8 mouse cellular contexts compared by ENCODE assay signal in genomic region chr4:62674031-62674995, GRCm38 (mm10).
A peak's percentile ranks its signal among the peaks of the same experiment; 100 is the strongest.
DNase-seq lines count a peak whose midpoint lies in the region; ATAC-seq and TF ChIP-seq lines count a peak whose summit lies in the region.

No protein-coding gene starts in this region.

- H3K9ac ChIP-seq in lung, embryonic 14.5 days = peak overlapping the region; percentile 62
- peak overlapping the region; percentile 68 for H3K9ac ChIP-seq in lung, embryonic 16.5 days (ENCODE audit: low read length)

- DNase-seq in lung, embryonic 14.5 days = peak; percentile 74
- no peak for DNase-seq in lung, postnatal 25 days (ENCODE audit: low spot score)
- DNase-seq in embryo, embryonic 11 days = peak; percentile 74
- DNase-seq in heart, postnatal 4 days = peak; percentile 56
- DNase-seq in left cerebral cortex, adult 9 months (ENCODE audit: low spot score in 2 of 2) = no peak
- no peak for DNase-seq in layer of hippocampus, postnatal 25 days (ENCODE audit: extremely low spot score in 1 of 2, low spot score in 1 of 2)

- no peak for TF ChIP-seq CTCF in lung, embryonic 14.5 days (IDR thresholded peaks at IDR 0.05; ENCODE audit: low read depth)
- TF ChIP-seq CTCF in small intestine, adult 2 months (IDR thresholded peaks at IDR 0.05; ENCODE audit: extremely low read depth, insufficient read length, insufficient replicate concordance, low read depth, low read length) = no peak

- peak overlapping the region; percentile 69 for H3K4me2 ChIP-seq in lung, embryonic 14.5 days
- peak overlapping the region; percentile 61 for H3K4me2 ChIP-seq in lung, embryonic 16.5 days (ENCODE audit: low read depth, low read length)

- peaks cover 15% of the 10 kb centered on the region for H3K4me1 ChIP-seq in lung, embryonic 14.5 days (ENCODE audit: insufficient read depth)
- peaks cover 31% of the 10 kb centered on the region for H3K4me1 ChIP-seq in lung, embryonic 16.5 days (replicated peaks; ENCODE audit: control insufficient read depth, insufficient read depth, low read length)
- peaks cover 22% of the 10 kb centered on the region for H3K4me1 ChIP-seq in small intestine, adult 2 months (ENCODE audit: control insufficient read depth, insufficient read depth, insufficient read length, low read length)

- H3K4me3 ChIP-seq in lung, embryonic 14.5 days (ENCODE audit: low read depth, low read length) = peak overlapping the region; percentile 52
- H3K4me3 ChIP-seq in lung, embryonic 16.5 days (ENCODE audit: low read length) = peak overlapping the region; percentile 55
- peak overlapping the region; percentile 58 for H3K4me3 ChIP-seq in small intestine, adult 2 months (ENCODE audit: low read depth, low read length)

- H3K27me3 ChIP-seq in lung, embryonic 14.5 days (ENCODE audit: insufficient read depth, low read length) = no peaks in the 10 kb centered on the region
- no peaks in the 10 kb centered on the region for H3K27me3 ChIP-seq in lung, embryonic 16.5 days (ENCODE audit: control insufficient read depth, insufficient read depth, low read depth, low read length)
- H3K27me3 ChIP-seq in small intestine, adult 2 months (ENCODE audit: control insufficient read depth, insufficient read depth, low read length) = no peaks in the 10 kb centered on the region

- H3K27ac ChIP-seq in lung, embryonic 14.5 days (ENCODE audit: low read depth) = peak overlapping the region; percentile 65
- peak overlapping the region; percentile 40 for H3K27ac ChIP-seq in lung, embryonic 16.5 days (ENCODE audit: low read length)
- peak overlapping the region; percentile 45; the same call in 1 of the 2 replicates for H3K27ac ChIP-seq in small intestine, adult 2 months (ENCODE audit: insufficient read depth, low read depth, low read length)

- TF ChIP-seq POLR2A in small intestine, adult 2 months (IDR thresholded peaks at IDR 0.05; ENCODE audit: low read depth, low read length) = no peak

- no peaks in the 10 kb centered on the region for H3K9me3 ChIP-seq in lung, embryonic 14.5 days (ENCODE audit: low read depth, low read length)
- no peaks in the 10 kb centered on the region for H3K9me3 ChIP-seq in lung, embryonic 16.5 days (ENCODE audit: control insufficient read depth, low read length)

- 4% methylated on average over 30 of the region's 30 CpGs for WGBS in lung, embryonic 14.5 days
- 6% methylated on average over 29 of the region's 30 CpGs for WGBS in lung, embryonic 16.5 days
- WGBS in small intestine, adult 2 months = 17% methylated on average over 30 of the region's 30 CpGs

- 0 out of 2 replicates have a peak, but pooled peaks cover 9% of the 10 kb centered on the region for H3K36me3 ChIP-seq in lung, embryonic 14.5 days (ENCODE audit: insufficient read depth)
- H3K36me3 ChIP-seq in lung, embryonic 16.5 days (ENCODE audit: control insufficient read depth, insufficient read depth, low read length) = no peaks in the 10 kb centered on the region
- peaks cover 16% of the 10 kb centered on the region for H3K36me3 ChIP-seq in small intestine, adult 2 months (ENCODE audit: control insufficient read depth, insufficient read depth, low read length)

- ATAC-seq in lung, embryonic 14.5 days (ENCODE audit: insufficient read depth) = peak; percentile 40; the same call in 1 of the 2 replicates
- ATAC-seq in lung, embryonic 16.5 days (ENCODE audit: low read depth) = peak; percentile 71

Comparison
In these comparisons a context has a peak if more than half of its experiments do, and no peak if none do; other contexts are left out.
1. DNase-seq: peak in lung, embryonic 14.5 days (single experiment), embryo, embryonic 11 days (single experiment) and heart, postnatal 4 days (single experiment); none in lung, postnatal 25 days (single experiment), left cerebral cortex, adult 9 months (0 of 2) and layer of hippocampus, postnatal 25 days (0 of 2).
2. Peak in every context shown above with its lines, with median percentiles within 50 percentile points of each other: H3K27ac ChIP-seq and H3K4me3 ChIP-seq.